Mouse (Mus musculus) lung, postnatal 14 days (tissue): ENCODE measurements around the gene Mcpt4.
"Not testable (repeated sequence)": the region's sequence is repeated elsewhere in the genome, so short reads cannot be mapped to it uniquely, and the experiment has no call there.

Source experiments
- DNase-seq: peaks from one replicate; pipeline ENCODE4 v3.0.0; 2021

The Mcpt4 gene

DNA sequence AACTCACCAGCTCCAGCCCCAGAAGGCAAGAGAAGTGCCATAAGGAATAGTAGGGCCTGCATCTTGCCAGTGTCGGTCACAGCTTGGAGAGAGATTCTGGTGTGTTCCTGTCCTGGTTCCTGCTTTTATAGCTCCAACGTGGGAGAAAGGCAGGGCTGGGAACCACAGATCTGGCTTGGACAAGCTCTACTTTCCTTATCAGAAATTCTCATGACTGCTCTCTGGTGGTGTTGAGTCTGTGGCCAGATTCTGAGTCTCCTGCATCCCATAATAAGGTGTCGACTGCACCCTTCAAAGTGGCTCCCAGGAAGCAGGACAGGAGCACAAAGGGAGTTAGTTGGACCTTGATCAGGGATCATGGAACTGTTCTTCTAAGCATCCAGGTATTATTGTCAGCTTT lies at the start of gene Mcpt4:
Gene Mcpt4 (minus strand): TSS at position 101 of the 400 bp plus-strand sequence.
- not testable (repeated sequence) for DNase-seq

DNA sequence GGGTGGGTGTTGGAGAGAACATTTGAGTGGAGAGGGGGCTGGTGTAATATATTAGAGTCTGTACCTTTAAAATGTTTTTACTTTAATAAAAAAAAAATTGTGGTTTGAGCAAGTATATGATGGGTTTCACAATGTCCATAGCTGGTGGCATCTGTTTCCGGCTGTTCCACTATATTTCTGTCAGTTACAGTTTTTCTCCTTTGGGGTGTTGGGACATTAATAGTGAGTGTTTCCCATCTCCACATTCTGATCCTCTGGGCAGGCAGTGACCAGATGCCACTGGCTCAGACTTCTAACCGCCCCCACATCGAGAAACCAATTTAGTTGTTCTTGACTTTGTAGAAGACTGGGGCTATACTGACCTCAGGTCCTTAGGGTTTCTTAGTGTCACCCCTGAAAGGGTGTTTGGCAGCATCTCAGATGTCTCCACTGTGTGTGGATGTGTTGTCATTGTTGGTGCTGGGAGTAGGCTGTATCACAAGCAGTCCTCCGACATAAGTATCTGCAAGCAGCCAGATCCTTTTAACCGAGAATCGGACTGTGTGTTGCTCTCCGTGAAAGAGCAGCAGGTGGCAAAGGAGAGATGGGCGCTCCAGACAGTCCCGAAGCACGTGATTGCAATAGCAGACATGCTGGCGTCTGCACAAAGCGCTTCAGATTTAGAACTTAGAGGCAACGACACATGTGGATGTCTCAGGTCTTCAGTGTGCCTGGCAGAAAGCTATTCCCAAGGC lies 43.5 kb upstream of the Mcpt4 start:
- no peak for DNase-seq

DNA sequence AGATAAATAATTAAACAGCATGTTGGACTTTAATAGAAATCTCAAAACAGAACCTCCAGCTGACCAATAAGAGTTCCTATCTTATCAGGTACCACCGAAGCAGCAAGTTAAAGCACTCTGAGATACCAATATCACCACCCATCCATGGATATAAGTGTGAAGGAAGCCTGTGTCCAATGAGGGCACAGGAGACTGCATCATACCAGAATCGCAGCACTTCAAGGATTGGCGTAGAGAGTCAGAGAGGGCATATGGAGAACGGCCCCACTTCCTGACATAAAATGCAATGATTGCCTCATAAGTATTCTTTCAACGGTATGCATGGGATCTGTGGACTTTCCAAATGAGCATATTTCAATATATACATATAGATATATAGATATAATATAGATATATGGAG lies 42.9 kb upstream of the Mcpt4 start:
- no peak for DNase-seq

GRCm38 (mm10) chr14:56103452-56103851 lies 41.3 kb upstream of the Mcpt4 start:
- no peak for DNase-seq

GRCm38 (mm10) chr14:56102386-56102785 lies 40.3 kb upstream of the Mcpt4 start, which contains the start of gene Ctsg:
TSS of gene Ctsg (minus strand) at chr14:56102574.
- DNase-seq = no peak

- DNase-seq = no peak
Observed at GRCm38 (mm10) chr14:56098940-56099339, 36.8 kb upstream of the Mcpt4 start.

DNA sequence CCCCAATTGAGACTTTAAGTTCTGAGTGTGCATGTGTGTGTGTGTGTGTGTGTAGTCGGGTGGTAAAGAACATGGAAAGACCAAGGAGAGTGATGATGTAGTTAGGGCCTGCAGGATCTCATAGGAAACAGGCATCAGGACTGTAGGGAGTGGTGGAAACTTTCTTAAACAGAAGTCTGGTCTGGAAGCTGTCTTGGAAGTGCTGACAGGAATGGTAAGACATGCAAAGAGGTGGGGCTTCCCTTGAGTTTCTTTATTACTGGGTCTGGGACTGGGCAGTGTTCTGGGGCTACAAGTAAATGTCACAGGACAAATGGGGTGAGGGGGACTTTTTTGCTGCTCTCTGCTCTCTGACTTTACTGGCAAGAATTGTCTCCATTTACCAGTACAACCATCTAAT lies 35.5 kb upstream of the Mcpt4 start:
- DNase-seq = no peak

DNA sequence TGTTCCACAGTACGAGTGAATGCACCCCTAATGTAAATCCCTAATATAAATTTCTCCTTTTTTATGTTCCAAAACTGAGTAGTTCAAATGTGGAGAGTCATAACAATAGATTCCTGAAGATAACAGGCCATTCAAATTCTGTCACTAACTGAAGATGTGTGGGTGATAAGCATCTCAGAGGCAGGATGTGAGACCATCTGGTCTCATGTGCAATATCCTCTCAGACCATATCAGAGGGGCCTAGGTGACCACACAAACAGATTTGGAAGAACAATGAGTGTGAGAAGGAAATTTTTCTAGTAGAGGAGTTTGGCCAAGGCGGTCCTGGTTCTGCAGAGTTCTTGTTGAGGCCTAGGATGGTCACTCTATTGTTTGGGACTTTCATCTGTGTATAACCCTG lies 31.2 kb upstream of the Mcpt4 start:
- DNase-seq = no peak

DNA sequence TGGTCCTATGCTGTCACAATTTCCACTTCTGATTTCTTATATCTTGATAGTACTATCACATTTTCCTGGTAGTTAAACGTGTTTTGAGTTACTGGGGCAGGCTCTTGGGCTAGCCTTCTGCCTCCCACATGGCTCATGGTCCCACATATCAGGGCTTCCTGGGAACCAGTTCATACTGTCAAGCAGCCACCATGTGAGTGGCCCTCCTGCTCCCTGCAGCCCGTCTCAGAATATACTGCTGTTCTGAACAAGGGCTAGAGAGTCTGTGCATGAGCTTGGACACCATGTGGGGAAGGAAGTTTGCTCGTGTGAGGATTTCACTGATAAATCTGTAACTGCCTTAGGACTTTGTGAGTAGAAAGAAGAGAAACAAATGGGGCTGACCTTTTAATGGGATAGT lies 24.6 kb upstream of the Mcpt4 start:
- no peak for DNase-seq

- no peak for DNase-seq
Observed at GRCm38 (mm10) chr14:56085167-56085566, 23.1 kb upstream of the Mcpt4 start, which contains the start of gene Mcpt8. TSS of gene Mcpt8 (minus strand) at chr14:56085273.

DNA sequence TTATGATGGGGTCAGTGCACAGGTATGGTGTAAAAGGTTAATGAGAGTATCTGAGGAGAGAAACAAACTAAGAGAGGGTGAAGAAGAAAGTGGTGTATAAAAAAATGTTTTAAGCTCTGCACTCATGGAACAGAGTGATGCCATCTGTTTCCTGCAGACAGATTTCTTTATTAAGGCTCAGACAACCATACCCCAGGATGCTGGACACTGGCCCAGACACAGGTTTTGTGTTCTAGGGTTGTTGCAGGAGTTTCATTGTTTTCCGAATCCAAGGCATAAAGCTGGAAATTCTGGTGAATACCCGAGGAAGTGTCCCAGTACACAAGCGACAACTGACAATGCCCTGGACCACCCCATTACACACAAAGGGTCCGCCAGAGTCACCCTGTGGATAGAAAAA lies 19.9 kb upstream of the Mcpt4 start:
- DNase-seq = no peak

DNA sequence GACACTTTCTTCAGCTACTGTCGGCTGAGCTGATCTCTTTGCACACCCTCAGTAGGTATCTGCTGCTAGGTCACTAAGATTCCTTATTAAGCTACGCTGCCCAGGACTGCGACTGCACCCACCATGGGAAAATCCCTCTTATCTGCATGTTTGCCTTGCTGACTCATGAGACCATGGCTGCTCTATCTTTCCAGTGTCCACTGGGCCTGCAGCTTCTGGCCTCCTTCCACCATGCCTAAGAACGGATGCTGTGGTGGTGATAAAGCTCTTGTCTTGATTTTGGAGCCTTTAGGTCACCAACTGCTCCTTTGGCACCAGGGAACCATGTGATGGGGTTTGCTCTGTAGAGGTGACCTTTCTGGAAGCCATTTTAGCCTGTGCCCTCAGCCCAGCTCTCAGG lies 4.4 kb downstream of the Mcpt4 start:
- no peak for DNase-seq

DNA sequence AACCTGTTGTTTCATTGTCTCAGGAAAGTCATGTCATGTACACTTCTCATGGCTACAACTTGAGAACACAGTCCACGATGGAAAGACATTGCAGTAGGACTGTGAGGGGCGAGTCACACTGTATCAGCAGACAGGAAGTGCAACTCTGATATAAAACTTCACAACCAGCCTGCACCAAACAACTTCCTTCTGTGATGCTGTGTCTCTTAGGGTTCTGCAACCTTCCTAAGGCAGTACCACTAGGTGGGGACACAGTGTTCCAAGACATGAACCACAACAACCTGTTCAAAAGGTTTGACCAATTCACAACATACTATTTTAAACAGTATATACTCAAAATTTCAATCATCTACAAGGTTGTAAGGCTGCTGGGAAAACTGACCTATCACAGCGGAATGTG lies 6.7 kb downstream of the Mcpt4 start:
- no peak for DNase-seq

GRCm38 (mm10) chr14:56041792-56042191 lies 20.3 kb downstream of the Mcpt4 start, which contains the start of gene Mcpt2:
TSS of gene Mcpt2 (plus strand) at chr14:56042041.
- DNase-seq = not testable (repeated sequence)

- DNase-seq = no peak
Observed at GRCm38 (mm10) chr14:56034433-56034832, 27.7 kb downstream of the Mcpt4 start.

DNA sequence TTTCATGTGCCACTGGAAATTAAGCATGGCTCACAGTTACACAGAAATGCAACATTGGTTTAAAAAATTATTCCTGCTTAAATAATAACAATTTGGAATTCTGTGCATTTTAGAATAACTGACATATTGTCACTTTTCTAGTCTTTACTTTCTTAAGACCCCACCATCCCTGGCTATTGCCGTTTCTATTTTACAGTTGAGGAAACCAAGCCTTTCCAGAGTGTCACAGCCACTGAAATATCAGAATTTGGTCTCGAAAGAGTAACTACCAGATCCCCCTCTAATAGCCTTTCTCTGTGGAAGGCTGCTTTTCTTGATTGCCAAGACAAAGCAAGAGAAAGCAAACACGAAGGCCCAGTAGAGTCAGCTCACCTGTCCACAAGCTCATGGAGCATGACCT lies 31.7 kb downstream of the Mcpt4 start, which contains the start of gene Mcpt9:
Gene Mcpt9 (minus strand): TSS at position 101 of the 400 bp plus-strand sequence.
- DNase-seq = not testable (repeated sequence)

DNA sequence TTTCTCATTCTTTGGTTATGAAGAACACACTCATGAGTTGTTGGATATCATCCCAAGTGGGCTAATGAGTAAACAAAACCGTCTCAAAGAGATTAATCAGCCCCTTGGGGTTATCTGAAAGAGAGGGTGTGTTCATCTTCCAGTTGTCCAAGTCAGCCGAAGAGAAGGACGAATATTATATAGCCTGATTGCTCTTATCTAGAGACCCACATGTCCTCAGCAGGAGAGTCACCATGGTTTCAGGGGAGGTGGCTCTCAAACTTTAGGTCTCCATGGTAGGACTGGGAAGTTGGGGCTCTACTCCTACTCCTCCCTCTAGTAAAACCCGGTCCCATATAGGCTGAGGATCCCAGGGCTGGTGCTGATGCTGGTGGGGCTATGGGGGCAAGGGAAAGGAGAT lies 40.8 kb downstream of the Mcpt4 start:
- not testable (repeated sequence) for DNase-seq

DNA sequence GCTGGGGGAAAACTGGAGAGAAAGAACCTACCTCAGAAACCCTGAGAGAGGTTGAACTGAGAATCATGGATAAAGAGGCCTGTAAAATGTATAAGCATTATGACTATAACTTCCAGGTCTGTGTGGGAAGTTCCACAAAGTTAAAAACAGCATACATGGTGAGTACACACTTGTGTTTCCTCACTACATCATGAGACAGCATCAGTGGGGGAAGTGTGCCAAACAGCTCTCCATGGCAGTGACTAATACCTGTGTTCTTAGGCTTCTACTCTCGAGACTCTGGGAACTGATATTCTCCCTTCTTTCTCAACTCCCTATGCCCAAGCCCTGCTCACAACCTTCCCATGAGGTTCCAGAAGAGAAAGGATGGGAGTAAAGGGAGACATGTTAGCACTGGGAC lies 42.7 kb downstream of the Mcpt4 start:
- no peak for DNase-seq

GRCm38 (mm10) chr14:56017671-56018070 lies 44.4 kb downstream of the Mcpt4 start, which contains the start of gene Mcpt1:
TSS of gene Mcpt1 (plus strand) at chr14:56017971.
- not testable (repeated sequence) for DNase-seq

DNA sequence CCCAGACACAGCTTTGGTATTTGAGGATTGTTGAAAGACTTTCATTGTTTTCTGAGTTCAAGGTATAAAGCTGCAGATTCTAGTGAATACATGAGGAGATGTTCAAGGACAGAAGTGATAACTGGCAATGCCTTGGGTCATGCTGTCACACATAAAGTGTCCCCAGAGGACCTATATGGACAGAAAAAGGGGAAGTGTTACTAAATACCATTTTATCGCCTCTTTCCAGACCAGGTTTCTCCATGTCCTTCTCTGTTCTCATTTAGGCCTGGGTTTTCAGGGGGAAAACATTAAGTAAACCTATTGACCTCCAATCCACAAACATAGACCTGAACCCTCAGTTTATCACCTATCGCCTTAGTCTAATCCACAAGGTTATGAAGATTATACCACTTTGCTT lies 48.2 kb downstream of the Mcpt4 start:
- no peak for DNase-seq

DNA sequence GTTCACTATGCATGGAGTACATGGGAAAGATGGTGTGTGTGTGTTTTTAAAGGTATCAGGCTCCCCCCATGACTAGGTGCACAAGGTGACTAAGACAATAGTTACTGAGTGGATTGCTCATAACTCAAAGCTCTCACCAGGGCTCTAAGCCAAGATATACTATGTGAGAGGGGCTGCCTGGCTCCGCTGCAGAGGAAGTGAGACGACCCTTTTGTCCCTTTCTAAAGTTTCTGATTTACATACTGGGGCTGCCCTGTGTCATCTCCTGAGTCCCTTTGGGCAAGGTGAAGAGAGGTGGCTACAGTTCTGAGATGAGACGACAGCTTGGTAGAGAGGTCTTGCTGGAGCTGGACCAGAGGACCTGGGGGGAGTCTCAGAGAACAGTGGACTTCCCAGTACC lies 49.0 kb downstream of the Mcpt4 start:
- DNase-seq = no peak
